Mouse (Mus musculus) cerebellum, adult (tissue): Measurements from ENCODE around the gene Vmn1r116.
"Not testable (repeated sequence)": the region's sequence is repeated elsewhere in the genome, so short reads cannot be mapped to it uniquely, and the experiment has no call there.

Experiments used
- ATAC-seq: cut with Nextera tagmentation; 2 replicates; pipeline ENCODE4 v1.9.2; 2017; ENCODE audit warnings: mild to moderate bottlenecking, moderate library complexity, mixed read lengths; ENCODE audit not compliant: insufficient number of reproducible peaks, low FRiP score, low TSS enrichment

Gene Vmn1r116

DNA sequence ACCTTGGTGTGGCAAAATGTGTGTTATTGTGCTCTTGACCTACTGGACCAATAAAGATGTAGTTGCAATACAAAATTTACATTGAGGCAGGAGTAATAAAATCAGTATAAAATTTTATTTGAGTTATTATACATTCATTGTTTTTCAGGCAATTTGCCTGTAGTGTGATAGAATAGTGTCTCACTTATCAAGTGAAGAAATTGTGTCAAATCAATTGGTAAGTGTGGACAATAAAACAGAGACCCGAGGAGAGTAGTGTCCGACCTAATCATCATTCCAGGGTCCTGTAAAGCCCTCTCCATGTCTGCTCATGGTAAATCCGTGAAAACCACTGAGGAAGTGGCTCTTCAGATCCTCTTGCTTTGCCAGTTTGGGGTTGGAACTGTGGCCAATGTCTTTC lies at the start of gene Vmn1r116:
Gene Vmn1r116, plus strand, starts transcription at position 301 of the 400 bp plus-strand sequence.
- ATAC-seq: not testable (repeated sequence)

DNA sequence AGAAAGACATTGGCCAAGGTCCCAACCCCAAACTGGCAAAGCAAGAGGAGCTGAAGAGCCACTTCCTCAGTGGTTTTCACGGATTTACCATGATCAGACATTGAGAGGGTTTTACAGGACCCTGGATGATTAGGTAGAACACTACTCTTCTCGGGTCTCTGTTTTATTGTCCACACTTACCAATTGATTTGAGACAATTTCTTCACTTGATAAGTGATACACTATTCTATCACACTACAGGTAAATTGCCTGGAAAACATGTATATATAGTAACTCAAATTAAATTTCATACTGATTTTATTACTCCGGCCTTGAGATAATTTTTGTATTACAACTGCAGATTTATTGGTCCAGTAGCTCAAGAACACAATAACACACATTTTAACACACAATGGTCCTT lies 27.2 kb upstream of the Vmn1r116 start, which contains the start of gene Vmn1r115:
Gene Vmn1r115, minus strand, starts transcription at position 101 of the 400 bp plus-strand sequence.
- ATAC-seq: not testable (repeated sequence)

DNA sequence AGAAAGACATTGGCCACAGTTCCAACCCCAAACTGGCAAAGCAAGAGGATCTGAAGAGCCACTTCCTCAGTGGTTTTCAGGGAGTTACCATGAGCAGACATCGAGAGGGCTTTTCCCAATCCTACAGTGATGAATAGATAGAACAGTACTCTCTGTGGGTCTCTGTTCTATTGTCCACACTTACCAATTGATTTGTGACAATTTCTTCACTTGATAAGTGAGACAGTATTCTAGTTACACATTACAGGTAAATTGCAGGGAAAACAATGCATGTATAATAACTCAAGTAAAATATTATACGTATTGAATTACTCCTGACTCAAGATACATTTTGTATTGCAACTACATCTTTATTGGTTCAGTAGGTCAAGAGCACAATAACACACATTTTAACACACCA lies 12.0 kb downstream of the Vmn1r116 start, which contains the start of gene Vmn1r117:
Gene Vmn1r117, minus strand, starts transcription at position 101 of the 400 bp plus-strand sequence.
- ATAC-seq: not testable (repeated sequence)

DNA sequence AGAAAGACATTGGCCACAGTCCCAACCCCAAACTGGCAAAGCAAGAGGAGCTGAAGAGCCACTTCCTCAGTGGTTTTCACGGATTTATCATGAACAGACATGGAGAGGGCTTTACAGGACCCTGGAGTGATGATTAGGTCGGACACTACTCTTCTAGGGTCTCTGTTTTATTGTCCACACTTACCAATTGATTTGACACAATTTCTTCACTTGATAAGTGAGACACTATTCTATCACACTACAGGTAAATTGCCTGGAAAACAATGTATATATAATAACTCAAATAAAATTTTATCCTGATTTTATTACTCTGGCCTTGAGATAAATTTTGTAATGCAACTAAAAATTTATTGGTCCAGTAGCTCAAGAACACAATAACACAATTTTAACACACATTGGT lies 40.2 kb downstream of the Vmn1r116 start, which contains the start of gene Vmn1r118:
Gene Vmn1r118, minus strand, starts transcription at position 101 of the 400 bp plus-strand sequence.
- not testable (repeated sequence) for ATAC-seq
